Mouse (Mus musculus) thymus, adult 2 months (tissue): ENCODE measurements around the gene Ttll9.

Experiments
- CTCF ChIP-seq: fragments of 200-500 bp; IDR thresholded peaks from 2 replicates; pipeline ENCODE4 v1.5.1; 2012; ENCODE audit warnings: mild to moderate bottlenecking, control low read depth, low read length, moderate library complexity, borderline replicate concordance; ENCODE audit not compliant: control insufficient read depth, poor library complexity, insufficient read depth; ENCODE audit errors: extremely low read depth
- POLR2A ChIP-seq: fragments of 200-500 bp; IDR thresholded peaks from 2 replicates; pipeline ENCODE4 v1.6.1; 2012; ENCODE audit warnings: mild to moderate bottlenecking, low read length, control low read depth, moderate library complexity; ENCODE audit not compliant: control insufficient read depth, poor library complexity, insufficient read depth; ENCODE audit errors: extremely low read depth

- TF ChIP-seq POLR2A (no peak), CTCF (no peak)
Measured at GRCm38 (mm10) chr2:152915453-152915852, 46.8 kb upstream of the Ttll9 start.
